Mouse (Mus musculus): Measurements from ENCODE around the gene Rita1.
A peak's percentile ranks its signal among the peaks of the same experiment; 100 is the strongest.

Gene Rita1

DNA sequence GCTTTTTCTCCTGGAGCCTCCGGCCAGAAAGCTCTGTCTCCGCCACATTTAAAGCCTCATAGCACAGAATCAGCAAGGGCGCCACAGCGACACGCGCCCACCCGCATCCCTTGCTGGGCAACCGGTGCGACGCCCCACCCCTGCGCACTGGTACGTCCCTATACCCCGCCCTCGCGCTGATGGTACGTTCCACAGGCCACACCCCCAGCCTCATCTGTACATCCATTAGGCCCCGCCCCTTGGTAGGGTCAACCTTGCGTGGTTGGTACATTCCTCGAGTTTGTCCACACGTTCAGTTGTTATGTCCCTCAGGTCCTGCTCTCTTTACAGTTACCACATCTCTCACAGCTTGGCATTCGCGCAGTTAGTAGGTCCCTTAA, at the start of gene Rita1, which contains the start of gene Ddx54:
TSS of gene Rita1 (minus strand) at position 148 of the 380 bp plus-strand sequence.
TSS of gene Ddx54 (plus strand) at position 298 of the 380 bp plus-strand sequence.
- DNase-seq, result peak; percentile 98 to 99

DNA sequence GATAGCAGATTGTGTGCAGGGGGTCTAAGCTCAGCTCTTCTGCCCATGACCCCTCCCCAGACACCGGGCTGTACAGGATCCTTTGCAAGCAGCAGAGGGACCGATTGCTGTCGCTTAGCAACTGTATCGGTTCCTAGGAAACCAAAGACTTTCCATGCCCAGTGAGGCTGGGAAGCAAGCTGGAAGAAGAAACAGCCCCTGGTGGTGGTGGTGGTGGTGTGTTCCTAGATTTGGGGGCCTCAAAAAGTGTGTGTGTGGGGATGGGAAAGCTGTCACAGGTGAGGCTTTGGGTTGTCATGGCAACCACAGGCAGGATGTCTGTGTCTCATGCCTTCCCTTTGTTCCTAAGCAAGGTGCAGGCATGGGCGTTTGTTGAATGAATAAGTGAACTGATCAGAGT, 48.4 kb upstream of the Rita1 start:
- no peak for DNase-seq

DNA sequence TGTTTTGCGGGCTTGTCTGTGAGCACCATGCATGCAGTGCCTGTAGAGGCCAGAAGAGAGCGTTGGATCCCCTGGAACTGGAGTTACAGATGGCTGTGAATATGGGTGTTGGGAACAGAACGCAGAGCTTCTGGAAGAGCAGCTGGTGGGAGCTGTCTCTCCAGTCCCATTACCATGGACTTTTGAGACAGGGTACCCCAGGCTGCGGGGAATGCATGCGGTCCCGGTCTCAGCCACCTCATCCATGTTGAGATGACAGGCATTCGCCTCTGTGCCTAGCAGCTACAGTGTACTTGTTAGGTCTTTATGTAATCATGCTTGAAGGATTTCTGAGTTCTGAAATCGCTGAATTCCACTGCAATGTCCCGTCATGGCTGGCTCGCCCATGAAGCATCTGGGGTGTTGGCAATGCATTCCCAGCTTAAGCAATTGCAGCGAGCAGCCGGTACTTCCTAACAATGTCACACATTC, 43.9 kb upstream of the Rita1 start:
- no peak for DNase-seq

DNA sequence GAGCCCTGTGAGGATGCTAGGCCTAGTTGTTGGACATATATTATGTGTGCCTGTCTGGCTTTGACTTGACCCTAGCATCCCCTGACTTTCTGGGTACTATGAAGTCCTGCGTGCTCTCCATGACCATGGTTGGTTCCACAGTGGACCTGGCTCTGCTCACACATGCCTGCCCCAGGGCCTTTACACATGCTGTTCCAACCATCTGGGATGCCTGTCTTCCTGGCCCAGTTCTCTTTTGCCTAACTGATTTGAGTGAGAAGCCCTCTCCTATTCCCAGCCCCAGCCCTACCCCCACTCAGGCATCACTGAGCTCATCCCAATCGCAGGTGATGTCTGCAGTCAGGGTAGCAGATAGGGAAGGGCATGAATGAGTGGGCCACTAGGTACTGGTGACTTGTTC, 41.5 kb upstream of the Rita1 start:
- peak in 1 of 2 experiments; percentile 13 for DNase-seq

DNA sequence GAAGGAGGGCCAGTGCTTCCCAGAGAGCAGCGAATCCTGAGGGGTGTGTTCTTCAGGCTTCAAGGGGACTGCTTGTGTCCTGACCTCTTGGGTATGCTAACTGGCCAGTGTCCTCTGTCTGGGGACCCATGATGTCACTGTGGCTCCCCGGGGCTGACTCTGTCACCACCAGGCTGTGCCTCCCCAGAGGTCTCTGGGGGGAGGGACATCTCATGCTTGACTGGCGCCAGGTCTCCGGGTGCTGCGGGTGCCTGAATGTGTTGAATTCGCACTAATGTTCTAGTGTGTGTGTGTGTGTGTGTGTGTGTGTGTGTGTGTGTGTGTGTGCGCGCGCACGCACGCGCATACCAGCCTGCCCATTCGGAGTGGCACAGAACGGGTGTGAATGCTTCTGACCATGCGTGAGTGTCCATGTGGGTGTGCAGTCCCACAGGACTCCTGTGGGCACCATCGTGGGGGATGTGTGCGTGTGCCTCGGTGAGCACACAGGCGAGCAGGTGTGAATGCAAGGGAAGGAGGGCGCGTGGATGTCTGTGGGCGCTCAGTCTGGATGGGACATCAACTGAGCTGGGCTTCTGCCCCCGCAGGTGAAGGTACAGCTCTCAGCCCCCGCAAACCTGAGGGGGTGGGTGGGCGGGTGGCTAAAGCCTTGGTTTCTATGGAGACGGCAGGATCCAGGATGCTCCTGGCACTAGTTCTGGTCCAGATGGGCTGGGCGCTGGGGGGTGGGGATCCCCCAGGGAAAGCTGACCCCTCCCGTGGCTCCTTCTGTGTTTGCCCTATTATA, 40.7 kb upstream of the Rita1 start:
- no peak for DNase-seq

DNA sequence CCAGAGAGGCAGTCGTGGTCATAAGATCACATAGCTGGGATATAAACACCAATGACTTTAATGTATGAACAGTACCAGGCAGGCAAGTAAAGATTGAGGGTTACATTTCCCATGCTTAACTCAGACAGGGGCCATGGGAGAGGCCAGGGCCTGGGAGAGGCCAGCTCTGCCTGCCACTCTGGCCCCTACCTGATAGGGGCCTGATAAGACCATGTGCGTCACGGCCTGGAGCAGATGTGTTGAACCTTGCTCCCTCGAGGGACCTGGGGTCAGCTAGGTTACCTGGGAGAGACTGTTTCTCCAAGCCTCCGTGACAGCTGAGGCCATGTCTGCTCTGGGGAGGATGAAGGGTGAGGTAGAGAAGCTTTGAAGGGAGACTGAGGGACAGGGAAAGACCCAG, 38.8 kb upstream of the Rita1 start:
- no peak for DNase-seq

DNA sequence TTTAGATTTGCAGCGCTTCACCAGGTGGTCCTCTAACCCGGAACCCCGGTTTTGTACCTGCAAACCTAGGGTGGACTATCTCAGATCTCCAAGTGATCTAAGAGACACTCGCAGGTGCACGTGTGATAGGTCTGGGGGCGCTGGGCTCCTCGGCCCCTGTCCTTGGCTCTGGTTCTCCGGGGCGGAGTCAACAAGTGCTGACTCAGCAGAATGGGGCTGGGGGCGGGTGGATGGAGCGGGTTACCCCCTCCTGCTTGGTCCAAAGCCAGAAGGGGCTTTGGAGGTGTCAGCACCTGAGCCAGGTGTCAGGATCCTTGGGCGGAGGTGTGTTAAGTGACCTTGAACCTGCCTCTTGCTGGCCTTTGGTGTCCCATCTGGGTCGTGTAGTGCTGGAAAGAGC, 37.5 kb upstream of the Rita1 start:
- DNase-seq, result no peak

DNA sequence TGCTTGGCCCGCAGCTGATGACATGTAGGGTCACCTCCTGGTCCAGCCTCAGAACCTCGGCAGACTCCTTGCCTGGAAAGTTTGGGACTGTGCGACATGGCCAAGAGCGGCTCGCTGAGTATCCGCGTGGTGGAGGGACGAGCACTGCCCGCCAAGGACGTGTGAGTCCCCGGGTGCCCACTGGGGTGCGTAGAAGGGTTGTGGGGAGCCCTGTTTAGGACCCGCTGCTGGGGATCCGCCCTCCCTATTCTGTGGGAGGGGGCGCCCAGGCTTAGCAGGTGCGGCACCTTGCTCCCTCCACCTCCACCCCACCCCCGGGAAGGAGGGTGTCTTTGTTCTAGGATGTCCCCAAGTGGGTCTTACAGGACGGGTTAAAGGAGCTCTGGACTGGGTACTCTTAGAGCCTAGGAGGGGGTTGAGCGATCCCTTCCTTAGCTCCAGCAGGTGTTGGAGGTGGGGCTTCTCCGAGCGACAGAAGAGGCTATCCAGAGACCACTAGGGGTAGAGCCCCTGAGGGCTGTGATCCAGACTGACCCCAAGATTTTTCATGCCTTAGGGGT, 37.1 kb upstream of the Rita1 start:
- peak in 1 of 2 experiments; percentile 21 for DNase-seq

DNA sequence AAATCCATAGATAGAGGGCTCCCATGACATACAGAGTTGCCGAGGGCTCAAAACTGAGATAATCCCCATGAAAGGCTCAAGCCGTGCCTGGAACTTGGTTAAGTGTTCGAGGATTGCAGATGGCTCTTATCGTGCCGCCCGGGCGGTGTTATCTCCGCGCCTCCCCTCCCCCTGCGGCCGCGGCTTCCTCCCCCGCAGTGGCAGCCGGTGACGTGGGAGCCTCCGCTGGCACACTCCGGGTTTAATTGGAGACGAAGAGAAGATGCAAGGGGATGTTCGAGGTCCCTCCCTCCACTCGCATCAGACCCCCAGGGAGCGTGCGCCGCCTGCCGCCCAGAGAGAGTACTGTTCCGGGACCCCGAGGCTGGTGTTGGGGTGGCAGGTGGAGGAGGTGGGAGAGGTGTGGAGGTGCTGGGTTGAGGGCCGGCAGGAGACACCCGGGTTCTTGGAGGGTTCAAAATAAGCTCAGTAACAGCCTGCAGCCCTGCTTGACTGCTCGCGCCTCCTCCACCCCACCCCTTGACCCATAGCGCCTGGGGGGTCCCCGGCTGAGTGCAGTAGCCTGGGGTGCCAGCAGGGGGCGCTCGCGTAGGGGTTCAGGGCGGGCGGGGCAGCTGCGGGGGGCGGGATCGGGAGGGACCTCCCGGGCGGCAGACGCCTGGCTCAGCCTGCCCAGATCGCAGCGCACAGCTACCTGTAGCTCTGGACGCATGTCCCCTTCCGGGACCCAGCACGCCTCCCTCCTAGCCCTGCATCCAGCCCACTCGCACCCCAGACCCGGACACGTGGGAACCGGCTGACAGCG, 36.4 kb upstream of the Rita1 start, which contains the start of gene Rasal1:
TSS of gene Rasal1 (plus strand) at position 244 of the 805 bp plus-strand sequence.
- peak; percentile 42 to 60 for DNase-seq

DNA sequence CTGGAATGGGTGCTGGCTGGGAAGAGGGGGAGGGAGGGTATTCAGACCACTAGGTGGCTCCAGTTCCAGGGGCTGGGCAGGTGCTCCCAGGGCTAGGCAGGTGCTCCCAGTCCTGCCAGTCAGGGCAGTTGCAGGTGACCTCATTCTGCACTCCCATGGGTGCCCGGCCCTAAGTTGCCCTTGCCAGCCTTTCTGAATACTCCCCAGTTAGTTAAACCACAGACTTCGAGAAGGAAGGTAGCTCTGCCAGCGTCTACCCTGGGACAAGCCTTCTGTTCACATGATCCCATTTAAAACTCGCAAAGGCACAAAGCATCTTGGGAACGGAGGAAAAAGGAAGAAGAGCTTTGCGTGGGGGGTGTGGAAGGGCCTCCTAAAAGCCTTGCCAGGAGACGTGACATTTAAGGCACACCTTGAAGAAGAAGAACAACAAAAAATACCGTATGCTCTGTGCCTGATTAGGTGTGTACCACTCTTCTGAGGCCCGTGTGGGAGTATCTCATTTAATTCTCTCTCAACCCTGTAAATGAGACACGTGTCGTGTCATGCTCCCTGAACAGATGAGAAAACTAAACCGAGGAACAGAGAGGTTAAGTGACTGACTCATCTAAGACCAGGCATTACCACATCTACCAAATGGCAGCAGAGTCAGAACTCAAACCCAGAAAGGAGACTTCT, 35.6 kb upstream of the Rita1 start:
- DNase-seq, result peak in 1 of 2 experiments; percentile 21

DNA sequence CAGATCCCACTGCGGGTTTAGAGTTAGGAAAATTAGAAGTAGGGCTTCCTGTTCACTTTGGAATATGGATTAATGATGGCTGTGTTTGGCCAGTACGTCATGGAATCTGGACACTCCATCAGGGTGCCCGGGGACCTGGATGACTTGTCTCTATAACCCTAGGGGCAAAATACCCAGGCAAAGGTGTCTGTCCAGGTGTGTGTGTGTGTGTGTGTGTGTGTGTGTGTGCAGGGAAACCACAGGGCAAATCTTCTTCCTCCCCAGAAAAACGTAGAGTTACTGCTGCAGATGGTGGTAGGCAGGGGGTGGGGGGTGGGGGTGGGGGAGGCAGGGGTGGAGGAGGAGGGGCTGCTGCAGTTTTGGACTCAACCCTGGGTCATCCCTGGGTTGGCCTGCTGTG, 35.0 kb upstream of the Rita1 start:
- DNase-seq, result no peak

DNA sequence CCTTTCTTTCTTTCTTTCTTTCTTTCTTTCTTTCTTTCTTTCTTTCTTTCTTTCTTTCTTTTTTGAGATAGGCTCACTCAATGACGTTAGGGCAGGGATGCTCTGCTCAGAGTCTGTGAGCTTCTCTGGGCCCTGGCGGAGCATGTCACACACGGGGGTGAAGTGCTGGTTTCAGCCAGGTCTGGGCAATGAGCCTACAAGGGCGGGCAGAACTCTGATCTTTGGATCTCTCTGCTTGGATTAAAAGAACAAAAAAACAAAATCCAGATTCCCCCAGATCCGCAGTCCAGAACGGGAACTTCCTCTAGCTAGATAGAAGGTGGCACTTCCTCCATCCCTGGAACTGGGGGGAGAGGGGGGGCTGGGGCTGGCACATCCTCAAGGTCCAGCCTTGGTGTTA, 33.5 kb upstream of the Rita1 start:
- peak in 1 of 2 experiments; percentile 51 for DNase-seq

DNA sequence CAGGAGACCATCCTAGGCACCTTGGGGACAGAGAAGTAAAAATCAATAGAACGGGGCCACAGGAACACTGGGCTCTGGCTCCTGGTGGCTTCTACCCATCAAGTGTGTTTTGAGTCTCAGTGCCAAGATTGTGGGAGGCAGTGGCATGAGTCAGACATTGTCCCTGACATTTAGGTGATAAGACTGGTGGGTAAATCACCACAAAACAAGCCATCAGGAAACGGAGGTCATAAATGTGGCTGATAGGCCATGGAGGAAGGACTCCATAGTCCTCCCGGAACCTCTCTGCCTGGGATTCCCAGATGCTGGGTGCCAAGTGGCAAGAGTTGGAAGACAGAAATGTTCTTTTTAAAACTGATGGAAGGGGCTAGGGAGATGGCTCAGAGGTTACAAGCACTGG, 31.8 kb upstream of the Rita1 start:
- DNase-seq, result no peak

DNA sequence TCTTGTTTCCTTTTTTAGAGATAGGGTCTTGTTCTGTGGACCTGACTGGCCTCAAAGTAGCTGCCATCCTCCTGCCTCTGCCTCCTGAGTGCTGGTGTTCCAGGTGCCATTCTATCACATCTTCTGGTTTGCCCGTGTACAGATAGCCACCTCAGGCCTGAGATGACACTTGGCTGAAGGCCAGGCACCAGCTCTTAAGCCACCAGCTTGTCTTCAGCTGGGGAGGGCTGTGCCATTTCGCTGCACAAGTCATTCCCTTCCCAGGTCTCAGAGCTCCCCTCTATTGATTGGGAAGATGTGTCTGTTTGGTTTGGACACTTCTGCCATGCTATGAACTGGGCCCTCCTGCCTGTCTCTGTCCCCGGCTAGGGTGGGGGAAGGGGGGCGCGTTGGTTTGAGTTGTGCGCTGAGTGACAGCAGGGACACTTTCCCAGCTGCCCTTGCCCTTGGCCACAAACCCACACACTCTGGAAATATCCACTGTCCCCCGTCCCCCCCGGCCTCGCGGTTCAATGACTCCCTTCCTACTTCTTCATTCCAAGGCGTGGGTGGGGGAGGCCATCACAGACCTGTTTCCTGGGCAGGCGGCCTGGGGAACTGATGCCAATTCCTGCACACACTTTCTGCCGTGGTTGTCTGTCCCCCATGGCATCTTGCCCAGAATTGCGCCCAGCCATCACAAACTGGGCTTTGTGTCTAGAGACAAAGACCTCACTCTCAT, 31.1 kb upstream of the Rita1 start:
- peak; percentile 68 to 71 for DNase-seq

DNA sequence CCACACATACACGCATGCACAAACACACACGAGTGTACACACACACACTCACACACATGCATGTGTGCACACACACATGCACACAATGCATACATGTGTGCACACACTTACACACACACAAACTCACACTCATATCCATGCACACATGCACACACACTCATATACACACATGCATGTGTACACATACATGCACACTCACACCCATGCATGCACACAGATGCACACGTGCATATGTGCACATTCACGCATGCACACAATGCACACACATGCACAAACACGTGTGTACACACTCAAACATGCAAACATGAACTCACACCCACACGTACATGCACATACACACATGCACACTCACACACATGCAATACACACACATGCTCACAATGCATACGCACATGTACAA, 27.7 kb upstream of the Rita1 start:
- no peak for DNase-seq

DNA sequence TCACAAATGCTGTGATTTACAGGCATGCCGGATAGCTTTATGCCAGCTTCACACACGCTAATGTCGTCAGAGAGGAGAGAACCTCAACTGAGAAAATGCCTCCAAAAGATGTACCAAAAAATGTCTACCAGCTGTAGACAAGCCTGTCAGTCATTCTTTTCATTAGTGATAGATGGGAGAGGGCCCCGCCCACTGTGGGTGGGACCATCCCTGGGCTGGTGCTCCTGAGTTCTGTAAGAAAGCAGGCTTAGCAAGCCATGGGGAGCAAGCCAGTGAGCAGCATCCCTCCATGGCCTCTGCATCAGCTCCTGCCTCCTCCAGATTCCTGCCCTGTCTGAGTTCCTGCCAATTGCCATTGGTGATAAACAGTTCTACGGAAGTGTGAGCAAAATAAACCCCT, 23.2 kb upstream of the Rita1 start:
- DNase-seq, result no peak

DNA sequence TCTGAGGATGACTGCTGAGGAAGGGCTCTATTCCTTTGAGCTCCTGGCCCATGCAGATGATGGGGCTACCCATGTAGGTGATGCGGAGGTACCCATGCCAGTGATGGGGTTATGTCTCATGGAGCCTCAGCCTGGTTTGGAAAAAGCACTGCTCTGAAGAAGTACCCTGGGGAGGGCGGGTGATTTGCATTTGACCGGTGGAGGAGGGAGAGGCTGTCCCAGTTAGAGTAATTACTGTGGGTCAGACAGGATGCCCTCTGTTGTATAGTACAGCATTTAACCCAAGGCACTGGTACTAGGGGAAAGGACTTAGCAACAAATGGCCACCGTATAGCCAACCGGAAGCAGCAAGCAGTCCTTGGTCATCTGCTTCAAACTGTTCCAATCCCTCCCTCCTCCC, 22.5 kb upstream of the Rita1 start:
- no peak for DNase-seq

DNA sequence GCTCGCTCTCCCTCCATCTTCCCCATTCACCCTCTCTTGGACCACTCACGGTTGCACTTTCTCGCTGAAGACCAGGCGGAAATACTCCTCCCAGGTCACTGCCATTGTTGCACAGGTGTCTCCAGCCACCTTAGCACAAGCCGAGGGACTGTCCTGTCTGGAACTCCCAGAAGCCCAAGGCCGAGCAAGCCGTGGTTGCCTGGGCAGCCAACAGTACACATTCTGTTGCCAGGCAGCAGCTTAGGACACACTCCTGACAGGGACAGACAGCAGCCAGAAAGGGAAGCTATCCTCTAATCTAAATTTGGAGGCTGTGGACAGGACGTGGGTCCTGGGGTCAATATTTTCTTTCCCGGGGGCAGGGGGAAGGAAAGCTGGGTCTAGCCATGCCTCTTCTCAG, 21.7 kb upstream of the Rita1 start, which contains the start of gene Cfap73:
TSS of gene Cfap73 (minus strand) at position 105 of the 400 bp plus-strand sequence.
- DNase-seq, result no peak

DNA sequence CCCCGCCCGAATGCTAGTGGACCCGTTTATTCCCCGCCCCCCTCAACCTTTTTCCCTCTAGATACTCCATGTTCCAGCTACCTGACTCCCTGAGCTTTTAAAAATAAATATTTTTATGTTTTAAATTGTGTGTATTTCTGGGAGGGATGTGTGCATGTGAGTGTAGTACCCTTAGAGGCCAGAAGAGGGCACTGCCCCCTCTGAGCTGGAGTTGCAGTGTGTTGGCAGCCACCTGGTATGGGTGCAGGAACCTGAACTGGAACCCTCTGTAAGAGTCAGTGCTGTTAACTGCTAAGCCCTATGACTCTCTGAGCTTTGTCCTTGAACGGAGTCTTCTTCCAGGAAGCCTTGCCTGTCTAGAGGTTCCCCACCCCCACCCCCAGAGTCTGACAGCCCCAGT, 19.5 kb upstream of the Rita1 start:
- DNase-seq, result no peak

DNA sequence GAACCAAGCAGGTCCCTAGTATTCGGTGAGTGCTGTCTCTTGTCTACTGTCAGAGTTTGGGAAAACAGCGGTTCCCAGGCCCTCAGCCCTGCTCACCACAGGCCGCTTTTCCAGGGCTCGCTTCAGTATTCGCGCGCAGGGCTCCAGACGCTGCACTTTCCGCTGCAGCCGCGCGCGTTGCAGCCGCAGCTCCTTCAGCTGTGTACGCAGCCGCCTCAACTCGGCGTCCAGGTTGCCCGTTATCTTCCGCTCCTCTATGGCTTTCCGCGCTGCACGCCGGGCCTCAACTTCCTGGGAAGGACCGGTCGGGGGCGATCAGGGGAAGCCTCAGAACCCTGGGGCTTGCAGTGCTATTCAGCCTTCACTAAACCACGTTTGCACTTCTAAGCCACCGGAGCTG, 18.7 kb upstream of the Rita1 start:
- DNase-seq, result no peak

DNA sequence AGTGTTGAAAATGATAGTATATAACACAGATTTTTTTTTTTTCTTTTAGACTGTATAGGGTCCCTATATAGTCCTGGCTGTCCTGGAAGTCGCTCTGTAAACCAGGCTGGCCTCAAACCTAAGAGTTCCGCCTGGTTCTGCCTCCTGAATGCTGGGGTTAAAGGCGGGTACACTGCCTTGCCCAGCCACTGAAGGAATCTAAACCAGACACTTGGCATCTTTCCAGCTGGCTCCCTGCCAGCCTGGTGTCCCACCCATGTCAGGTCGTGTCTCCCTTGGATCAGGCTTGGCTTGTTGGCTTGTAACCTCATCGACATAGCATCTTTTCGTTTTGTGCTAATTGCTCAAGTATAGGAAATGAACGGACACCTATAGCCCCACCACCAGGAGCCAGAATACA, 16.2 kb upstream of the Rita1 start:
- DNase-seq, result peak in 1 of 2 experiments; percentile 12

All from cerebellum, adult 18-20 months (tissue).